Mouse (Mus musculus) CD4-positive naive resting alpha-beta T cell, adult 76 days (primary cell): Measurements from ENCODE around the gene Ankrd13b. TPM values are rescaled to one million over a fixed set of nuclear protein-coding genes. Genes with fewer than 3 reads are reported as not detected.

ENCODE experiments used
- total RNA-seq: library from RNA; stranded (reverse); gene quantifications from one replicate; pipeline ENCODE4 v1.2.4, GENCODE M21; 2023

Ankrd13b gene
- total RNA-seq: 14.2 TPM

DNA sequence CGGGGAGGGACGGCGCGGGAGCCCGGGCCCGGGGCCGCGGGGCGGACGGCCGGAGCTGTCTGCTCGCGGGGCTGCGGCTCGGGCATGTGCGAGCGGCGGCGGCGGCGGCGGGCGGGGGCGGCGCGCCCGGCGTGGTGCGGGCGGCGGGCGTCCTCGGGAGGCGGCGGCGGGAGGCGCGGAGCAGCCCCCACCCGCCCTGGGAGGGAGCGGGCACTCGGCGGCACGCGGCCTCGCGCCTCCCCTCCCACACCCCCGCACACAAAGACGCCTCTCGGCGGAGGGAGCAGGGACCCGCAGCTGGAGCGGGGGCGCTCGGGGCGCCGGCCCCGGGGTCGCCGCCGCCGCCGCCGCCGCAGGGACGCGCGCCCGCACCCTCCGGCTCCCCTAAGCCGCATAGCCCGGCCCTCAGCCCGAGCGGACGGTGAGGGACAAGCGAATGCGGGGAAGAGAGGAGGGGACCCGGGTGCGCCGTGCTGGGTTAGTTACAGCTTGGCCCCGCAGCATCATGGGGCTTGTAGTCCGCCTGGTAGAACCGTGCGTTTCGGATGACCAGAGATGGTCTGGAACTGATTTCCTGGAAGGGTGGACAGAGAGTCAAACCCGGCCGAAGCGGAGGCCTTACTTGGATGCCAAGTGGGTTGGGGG, at the start of gene Ankrd13b:
TSS of gene Ankrd13b (minus strand) at position 88 of the 645 bp plus-strand sequence.

DNA sequence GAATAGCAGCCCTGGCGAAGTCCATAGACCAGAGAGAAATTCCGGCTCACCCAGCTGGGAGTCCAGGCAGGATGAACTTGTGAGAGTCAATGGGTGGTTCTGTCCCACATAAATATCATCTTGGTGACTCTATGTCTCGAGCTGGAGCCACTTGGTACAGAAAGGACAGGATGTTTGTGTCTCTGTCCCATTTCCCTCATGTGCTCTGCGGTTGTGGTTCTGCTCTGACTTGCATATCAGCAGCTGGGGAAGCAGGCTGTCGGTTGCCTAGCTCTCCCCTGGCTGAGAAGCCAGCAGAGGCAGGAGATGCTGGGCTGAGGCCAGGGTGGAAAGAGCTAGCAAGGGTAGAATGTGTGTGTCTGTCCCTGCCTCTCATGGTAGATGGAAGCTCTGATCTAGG, 29.6 kb upstream of the Ankrd13b start, which contains the start of gene Gm10392:
TSS of gene Gm10392 (minus strand) at position 156 of the 400 bp plus-strand sequence.

DNA sequence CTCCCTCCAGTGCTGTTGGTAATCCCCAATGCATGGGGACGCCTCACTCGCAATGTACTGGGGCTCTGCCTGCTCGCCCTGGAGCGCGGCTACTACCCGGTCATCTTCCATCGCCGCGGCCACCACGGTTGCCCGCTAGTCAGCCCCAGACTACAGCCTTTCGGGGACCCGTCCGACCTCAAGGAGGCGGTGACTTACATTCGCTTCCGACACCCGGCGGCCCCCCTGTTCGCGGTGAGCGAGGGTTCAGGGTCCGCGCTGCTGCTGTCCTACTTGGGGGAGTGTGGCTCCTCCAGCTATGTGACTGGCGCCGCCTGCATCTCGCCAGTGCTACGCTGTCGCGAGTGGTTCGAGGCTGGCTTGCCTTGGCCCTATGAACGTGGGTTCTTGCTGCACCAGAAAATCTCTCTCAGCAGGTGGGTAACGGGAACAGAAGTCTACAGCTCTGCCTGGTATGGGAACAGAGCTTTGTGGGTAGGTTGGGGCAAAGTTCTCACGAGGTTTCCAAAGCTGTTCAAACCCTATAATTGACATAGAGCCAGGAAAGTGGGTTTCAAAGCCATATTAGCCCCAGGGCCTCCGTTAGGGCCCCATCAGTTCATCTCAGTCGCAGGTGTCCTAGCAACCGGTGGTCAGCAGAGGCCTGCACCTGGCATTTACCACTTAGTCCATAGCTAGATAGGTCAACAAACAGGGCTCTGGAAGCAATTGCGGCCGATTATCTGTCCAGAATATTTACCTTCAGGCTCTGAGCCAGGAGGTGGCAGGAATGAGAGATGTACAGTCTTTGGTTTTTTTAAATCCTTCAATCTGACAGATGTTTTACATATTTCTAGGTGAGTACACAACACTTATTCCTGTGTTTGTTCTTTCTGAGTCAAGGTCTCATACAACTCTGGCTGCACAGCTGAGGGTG, 26.4 kb upstream of the Ankrd13b start, which contains the start of gene Trp53i13:
TSS of gene Trp53i13 (minus strand) at position 344 of the 916 bp plus-strand sequence.

DNA sequence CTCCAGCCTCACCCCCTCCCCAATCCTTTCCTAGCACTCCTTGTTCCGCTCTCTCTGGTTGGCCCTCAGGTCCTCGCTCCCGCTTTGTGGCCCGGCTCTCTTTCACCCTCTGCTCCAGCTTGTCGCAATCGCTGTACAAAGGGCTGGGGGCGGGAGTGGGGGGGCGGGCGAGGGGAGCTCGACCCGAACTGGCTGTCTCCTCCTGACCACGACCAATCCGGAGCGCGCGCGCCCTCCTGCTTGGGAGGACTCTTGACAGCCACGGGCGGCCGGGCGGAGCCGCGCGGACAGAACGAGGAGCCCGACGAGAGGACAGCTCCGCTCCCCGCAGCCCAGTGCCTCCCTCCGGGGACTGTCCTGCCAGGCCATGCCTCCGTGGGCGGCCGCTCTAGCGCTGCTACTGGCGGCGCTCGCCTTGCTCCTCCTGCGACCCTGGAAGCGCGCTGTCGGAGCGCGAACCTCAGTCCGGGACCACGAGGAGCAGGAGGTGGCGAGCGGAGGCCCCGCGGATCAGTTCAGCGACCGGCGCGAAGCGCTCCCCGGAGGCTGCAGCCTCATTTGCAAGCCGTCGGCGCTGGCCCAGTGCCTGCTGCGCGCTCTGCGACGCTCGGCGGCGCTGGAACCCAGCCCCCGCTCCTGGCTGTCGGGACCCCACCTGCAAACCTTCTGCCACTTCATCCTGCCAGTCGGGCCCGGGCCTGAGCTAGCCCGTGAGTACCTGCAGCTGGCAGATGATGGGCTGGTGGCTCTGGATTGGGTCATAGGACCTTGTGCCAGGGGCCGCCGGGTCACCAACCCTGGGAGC, 25.6 kb upstream of the Ankrd13b start, which contains the start of gene Abhd15:
TSS of gene Abhd15 (plus strand) at position 290 of the 805 bp plus-strand sequence.

DNA sequence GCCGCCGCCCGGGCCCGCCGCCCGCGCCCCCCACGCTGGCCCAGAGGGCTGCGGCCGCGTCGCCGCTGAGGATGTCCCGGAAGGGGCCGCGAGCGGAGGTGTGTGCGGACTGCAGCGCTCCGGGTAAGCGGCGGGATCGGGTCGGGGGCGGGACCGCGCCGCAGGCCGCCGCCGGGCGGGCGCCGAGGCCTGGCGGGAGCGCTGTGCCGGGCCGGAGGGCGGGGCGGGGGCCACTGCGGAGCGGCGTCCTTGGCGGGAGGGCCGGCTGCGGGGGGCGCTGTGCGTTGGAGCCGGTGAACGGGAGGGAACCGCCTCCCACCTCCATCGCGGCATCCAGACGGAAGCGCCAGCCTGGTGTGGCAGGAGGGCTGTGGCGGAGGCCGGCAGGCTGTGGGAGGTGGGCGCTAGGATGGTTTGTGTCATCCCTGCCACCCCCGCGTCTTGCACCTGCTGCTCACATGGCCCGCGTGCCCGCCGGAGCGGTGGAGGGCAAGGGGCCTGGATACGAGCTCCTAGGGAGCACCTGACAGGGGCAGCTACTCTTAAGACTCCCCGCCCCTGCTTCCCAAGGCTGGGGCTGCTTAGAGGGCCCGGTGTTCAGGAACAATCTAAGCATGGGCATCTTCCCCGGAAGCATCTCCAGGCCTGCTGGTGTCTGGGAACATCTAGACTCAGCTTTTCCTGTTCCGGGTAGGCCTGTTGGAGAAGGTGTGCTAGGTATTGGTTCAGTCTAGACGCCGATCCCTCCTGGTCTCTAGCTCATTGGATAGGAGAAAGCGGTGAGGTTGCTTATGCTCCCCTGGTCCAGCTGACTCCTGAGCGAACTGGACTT, 4.2 kb upstream of the Ankrd13b start, which contains the start of gene Git1:
TSS of gene Git1 (plus strand) at position 51 of the 832 bp plus-strand sequence.

DNA sequence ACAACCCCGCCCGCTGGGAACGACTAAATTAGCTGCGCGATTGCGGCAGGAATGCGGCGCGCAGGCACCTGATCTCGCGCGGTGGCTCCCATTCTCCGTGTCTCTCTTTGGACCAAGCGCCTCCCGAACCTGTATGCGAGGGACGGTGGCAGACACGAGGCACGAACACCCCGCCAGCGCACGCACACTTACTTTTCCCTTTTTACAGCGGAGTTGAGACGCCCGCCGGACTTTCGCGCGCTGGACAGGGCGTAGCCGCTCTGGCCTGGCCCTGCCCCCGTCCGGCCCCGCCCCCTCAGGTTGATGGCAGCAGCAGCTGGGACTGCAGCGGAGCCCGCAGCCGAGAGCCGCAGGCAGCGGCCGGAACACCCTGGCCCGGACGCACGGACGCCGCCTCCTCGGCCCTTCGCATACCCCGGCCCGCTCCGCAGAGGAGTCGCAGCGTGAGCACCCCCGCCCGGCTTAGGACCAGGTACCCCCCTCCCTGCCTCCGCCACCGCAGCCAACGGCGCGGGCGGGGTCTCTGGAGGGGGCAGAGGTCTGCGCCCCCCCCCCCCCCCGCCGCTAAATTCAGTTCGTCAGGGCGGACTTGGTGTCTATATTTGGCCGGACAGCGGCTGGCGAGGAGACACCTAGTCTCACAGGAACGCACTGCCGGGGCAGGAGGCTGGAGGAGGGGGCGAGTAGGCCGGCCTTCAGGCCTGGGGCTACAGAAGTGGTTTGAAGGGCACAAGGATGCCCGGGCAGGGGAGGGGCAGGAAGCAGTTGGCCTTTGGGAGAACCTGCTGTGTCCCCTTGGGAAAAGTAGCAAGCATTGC, 27.0 kb downstream of the Ankrd13b start, which contains the start of gene Coro6:
TSS of gene Coro6 (plus strand) at position 129 of the 818 bp plus-strand sequence.

Other genes starting within 250 kb of the Ankrd13b start
- 1.7 TPM for gene Coro6, start 27.3 kb downstream of the Ankrd13b start, total RNA-seq
- 37.0 TPM for gene Git1, start 3.9 kb upstream of the Ankrd13b start, total RNA-seq
- 3.9 TPM for gene Abhd15, start 25.4 kb upstream of the Ankrd13b start, total RNA-seq
- 20.1 TPM for gene Trp53i13, start 26.3 kb upstream of the Ankrd13b start, total RNA-seq
- 2.8 TPM for gene Gm10392, start 29.5 kb upstream of the Ankrd13b start, total RNA-seq
- gene Taok1, start 118.1 kb upstream of the Ankrd13b start, total RNA-seq: 36.8 TPM
- gene Nufip2, start 196.5 kb upstream of the Ankrd13b start, total RNA-seq: 142 TPM
- not detected for gene Cryba1, start 235.6 kb upstream of the Ankrd13b start, total RNA-seq